Mouse (Mus musculus) kidney, adult 11 months (tissue): ENCODE results near the gene Phactr3.

ENCODE experiments used
- DNase-seq: peaks from one replicate; pipeline ENCODE4 v3.0.0; 2022

Gene Phactr3

DNA sequence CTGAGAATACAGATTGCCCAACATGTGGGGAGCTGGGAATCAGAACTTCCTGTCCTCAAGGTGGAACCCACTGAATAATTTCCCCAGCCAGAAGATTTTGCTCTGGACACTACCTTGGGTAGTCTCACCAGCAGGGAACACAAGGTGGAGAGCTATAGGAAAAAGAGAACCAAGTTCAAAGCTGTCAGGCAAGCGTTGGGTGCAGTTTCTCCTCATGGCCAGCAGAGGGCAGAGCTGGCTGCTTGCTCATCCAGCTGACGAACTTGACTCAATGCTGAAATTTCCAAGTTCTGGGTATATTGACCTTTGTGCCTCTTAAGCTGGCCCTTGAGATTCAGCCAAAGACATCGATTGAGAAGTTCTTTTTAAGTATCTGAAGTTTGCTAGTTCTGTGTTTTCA, 18.7 kb downstream of the Phactr3 start:
- no peak for DNase-seq

- no peak for DNase-seq
Observed at GRCm38 (mm10) chr2:178141489-178141922, 22.7 kb downstream of the Phactr3 start.

GRCm38 (mm10) chr2:178142291-178143023, 23.7 kb downstream of the Phactr3 start:
- no peak for DNase-seq

- no peak for DNase-seq
Observed at GRCm38 (mm10) chr2:178143024-178143415, 24.2 kb downstream of the Phactr3 start.

DNA sequence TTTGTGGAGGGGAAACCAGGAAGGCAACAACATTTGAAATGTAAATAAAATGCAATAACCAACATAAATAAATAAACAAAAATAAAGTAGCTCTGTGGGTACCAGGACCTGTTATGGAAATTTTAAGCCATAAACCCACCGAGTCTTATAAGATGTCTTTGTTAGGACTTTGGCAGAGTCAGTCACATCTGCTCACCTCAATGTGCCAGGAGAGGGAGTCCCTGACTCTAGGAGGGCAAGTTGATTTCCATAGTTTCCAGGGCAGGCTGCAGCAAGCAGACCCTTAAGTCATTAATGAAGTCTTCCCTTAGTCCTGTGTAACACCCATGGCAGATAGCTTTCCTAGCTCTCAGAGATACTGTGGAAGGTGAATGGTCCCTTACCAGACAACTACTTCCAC, 25.1 kb downstream of the Phactr3 start:
- no peak for DNase-seq

DNA sequence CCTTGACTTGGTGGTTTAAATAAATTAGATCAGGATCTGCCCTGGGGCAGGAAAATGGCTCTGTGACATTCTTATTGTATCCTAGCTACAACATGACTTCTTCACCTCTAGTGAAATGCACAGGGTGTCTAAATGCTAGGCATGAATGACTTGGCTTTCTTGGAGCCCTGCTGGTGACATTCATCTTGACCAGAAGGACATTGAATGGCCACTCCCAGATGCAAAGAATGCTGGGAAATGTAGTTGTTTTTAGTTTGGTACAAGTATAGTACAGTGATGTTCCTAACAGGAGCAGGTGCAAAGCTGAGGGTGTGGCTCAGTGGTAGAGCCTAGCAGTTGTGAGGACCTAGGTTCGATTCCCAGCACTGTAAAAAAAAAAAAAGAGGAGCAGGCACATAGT, 30.5 kb downstream of the Phactr3 start:
- no peak for DNase-seq

GRCm38 (mm10) chr2:178150697-178151096, 31.9 kb downstream of the Phactr3 start:
- no peak for DNase-seq

GRCm38 (mm10) chr2:178153601-178154000, 34.8 kb downstream of the Phactr3 start:
- no peak for DNase-seq

DNA sequence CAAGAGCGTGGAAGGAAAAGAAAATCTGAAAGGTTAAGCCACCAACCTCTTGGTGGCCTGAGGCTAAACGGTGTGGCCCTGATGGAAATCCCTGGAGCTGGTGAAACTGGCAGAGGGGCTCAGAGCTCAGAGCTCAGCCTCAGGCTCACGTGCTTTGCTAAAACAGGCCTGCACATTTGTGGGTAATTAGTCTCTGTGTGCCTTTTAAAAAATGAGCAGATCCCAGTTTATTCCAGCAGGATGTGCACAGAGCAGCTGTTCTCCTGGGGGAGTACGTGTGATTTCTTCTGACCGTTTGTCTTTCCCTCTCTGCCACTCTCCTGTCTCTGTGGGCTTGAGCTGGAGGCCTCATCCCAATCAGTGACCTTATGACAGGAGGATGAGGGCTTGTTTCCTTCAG, 35.4 kb downstream of the Phactr3 start:
- DNase-seq, result no peak

DNA sequence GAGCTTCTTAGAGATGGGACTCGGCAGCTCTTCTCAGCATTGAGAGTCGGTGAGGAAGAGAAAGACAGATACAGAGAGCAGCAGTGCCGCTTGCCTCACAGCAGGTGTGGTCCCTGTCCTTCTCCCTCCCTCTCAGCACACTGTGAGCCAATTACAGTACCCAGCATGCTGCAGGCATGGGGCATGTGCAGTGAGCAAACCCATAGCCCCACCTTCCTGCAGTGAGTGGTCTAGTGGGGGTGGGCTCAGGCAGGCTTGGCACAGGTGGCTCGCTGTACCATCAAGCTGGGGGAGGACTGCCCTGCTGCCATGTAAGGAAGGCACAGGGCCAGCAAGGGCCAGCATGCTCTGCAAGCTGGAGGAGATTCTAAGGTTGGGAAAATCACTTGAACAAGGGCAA, 35.8 kb downstream of the Phactr3 start:
- no peak for DNase-seq

DNA sequence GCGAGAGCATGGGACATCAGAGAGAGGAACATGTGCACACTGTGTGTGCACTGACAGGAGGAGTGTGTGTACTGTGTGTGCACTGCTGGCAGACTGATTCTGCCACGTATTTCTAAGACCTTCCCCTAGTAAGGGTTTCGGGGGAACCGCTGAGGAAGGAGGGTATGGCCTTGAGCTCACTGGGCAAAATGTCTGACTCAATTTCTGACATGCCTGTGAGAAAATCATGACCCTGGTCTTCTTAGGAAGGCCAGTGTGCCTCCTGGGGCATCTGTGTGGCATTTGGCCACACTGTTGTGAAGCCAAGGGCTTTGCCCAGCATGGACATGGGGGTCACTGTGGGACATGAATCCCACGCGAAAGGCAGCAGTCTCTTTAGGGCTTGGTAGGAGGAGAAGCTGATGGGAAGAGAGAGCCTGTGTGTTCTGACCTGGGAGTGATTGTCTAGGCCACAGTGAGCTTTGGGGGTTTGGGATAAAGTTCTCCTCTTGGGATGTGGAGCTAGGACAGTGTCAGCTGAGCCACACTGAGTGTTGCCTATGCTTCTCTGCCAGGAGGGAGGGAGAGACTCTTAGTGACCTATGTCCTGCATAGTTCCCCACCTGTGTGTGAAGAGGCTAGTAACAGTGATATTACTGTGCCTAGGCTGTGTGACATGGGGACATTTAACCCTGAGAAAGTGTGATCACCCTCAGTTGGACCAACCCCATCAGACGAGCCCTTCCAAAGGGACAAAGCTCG, 36.6 kb downstream of the Phactr3 start:
- no peak for DNase-seq

GRCm38 (mm10) chr2:178155917-178156282, 37.1 kb downstream of the Phactr3 start:
- DNase-seq, result no peak

GRCm38 (mm10) chr2:178158936-178159335, 40.2 kb downstream of the Phactr3 start:
- no peak for DNase-seq

GRCm38 (mm10) chr2:178163981-178164380, 45.2 kb downstream of the Phactr3 start:
- DNase-seq, result no peak

DNA sequence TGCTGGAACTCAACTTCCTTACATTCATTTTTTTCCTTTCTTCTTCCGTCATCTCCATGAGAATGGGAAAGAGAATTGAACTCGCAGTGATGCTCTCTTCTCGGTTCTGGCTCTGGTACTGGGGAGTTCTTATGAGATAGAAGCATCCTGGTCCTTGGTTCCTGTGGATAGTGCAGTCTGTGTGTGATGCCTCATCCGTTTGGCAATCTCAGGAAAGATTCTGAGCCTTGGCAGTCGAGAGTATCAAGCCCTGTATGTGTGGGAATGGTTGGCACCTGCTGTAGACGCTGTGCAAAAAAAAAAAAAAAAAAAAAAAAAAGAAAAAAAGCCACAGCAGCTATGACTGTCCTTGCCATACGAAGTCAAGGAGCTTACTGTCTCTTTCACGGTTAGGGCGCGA, 47.2 kb downstream of the Phactr3 start:
- DNase-seq, result no peak

- no peak for DNase-seq
Observed at GRCm38 (mm10) chr2:178169983-178170382, 51.2 kb downstream of the Phactr3 start.

DNA sequence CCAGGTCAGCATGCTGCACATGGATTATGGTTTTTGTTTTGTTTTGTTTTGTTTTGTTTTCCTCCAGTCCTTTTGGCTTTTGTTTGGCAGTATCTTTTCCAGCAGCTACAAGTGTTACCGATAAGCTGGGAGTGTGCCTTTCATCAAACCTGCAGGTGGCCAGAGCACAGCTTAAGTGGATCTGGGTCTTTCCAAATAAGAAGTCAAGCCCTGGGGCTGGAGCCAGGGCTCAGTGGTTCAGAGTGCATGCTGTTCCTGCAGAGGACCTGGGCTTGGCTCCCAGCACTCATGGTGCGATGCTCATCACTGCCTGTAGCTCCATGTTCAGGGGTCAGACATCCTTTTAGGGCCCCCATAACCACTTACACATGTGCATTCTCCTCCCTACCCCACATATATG, 55.2 kb downstream of the Phactr3 start:
- DNase-seq, result no peak

- DNase-seq, result no peak
Observed at GRCm38 (mm10) chr2:178175286-178175931, 56.6 kb downstream of the Phactr3 start.

GRCm38 (mm10) chr2:178184251-178184650, 65.5 kb downstream of the Phactr3 start:
- no peak for DNase-seq

DNA sequence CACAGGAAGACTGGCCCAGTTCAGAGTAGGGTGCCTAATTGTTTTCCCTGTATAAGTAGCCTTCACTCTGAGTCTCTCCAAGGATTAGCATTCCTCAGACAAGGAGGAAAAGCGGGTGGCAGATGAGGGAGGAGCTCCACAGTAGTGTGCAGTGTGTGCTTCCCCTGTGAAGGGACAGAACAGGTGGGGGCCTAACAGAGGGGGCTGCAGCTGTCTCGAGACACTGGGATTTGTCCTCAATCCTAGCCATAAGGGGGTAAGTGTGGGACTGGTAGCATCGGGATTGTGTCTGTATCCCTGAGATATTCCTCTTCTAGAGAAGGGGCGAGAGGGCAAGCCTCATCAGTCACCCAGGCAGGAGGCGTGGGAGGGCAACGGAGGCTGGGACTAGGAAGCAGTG, 66.1 kb downstream of the Phactr3 start:
- DNase-seq, result no peak

GRCm38 (mm10) chr2:178188988-178189387, 70.2 kb downstream of the Phactr3 start:
- no peak for DNase-seq

- DNase-seq, result no peak
Observed at GRCm38 (mm10) chr2:178192881-178193280, 74.1 kb downstream of the Phactr3 start.

GRCm38 (mm10) chr2:178193445-178193844, 74.7 kb downstream of the Phactr3 start:
- no peak for DNase-seq

DNA sequence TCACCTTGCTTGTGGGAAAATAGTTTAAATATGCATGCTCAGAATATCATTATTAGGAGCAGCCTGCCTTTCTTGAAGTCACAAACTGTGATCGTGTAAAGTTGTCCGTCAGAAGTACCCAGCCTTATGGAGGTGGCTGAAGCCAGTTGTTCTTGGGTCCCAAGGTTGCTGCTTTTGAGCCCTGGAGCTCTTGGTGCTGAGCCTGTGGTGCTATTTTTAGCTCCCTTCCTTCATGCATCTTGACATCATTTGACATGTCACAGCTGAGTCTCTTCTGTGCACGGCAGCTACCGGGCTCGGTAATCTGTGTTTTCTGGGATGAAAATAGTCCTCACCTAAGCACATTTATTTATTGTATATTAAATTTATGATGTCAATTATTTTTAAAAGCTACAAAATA, 76.1 kb downstream of the Phactr3 start:
- DNase-seq, result no peak
